Mouse (Mus musculus): ENCODE measurements around the gene Rac3.
A peak's percentile ranks its signal among the peaks of the same experiment; 100 is the strongest.
"Not testable (repeated sequence)": the region's sequence is repeated elsewhere in the genome, so short reads cannot be mapped to it uniquely, and the experiment has no call there.

Rac3 gene

GRCm38 (mm10) chr11:120729432-120730050 lies 8.3 kb downstream of the Rac3 start:
- DNase-seq, result peak; percentile 30

- no peak for DNase-seq
Observed at GRCm38 (mm10) chr11:120730331-120730870, 9.1 kb downstream of the Rac3 start.

GRCm38 (mm10) chr11:120731395-120731794 lies 10.1 kb downstream of the Rac3 start:
- no peak for DNase-seq

- no peak for DNase-seq
Observed at GRCm38 (mm10) chr11:120731858-120732680, 10.8 kb downstream of the Rac3 start, which contains the start of gene Cbr2. TSS of gene Cbr2 (minus strand) at chr11:120732114.

GRCm38 (mm10) chr11:120733521-120733920 lies 12.3 kb downstream of the Rac3 start:
- no peak for DNase-seq

GRCm38 (mm10) chr11:120736424-120736823 lies 15.2 kb downstream of the Rac3 start:
- DNase-seq, result no peak

GRCm38 (mm10) chr11:120740981-120741380 lies 19.7 kb downstream of the Rac3 start:
- no peak for DNase-seq

GRCm38 (mm10) chr11:120744121-120744701 lies 22.9 kb downstream of the Rac3 start:
- no peak for DNase-seq

- DNase-seq, result no peak
Observed at GRCm38 (mm10) chr11:120747974-120748373, 26.7 kb downstream of the Rac3 start.

GRCm38 (mm10) chr11:120749430-120749829 lies 28.2 kb downstream of the Rac3 start:
- DNase-seq, result no peak

GRCm38 (mm10) chr11:120751606-120752005 lies 30.3 kb downstream of the Rac3 start:
- DNase-seq, result no peak

GRCm38 (mm10) chr11:120760236-120760635 lies 39.0 kb downstream of the Rac3 start:
- DNase-seq, result no peak

GRCm38 (mm10) chr11:120761811-120762671 lies 40.8 kb downstream of the Rac3 start:
- no peak for DNase-seq

- not testable (repeated sequence) for DNase-seq
Observed at GRCm38 (mm10) chr11:120762672-120763041, 41.4 kb downstream of the Rac3 start, which contains the start of gene Hmga1b. TSS of gene Hmga1b (plus strand) at chr11:120762794.

- DNase-seq, result peak; percentile 18
Observed at GRCm38 (mm10) chr11:120763121-120763999, 42.1 kb downstream of the Rac3 start.

GRCm38 (mm10) chr11:120767023-120767422 lies 45.8 kb downstream of the Rac3 start:
- DNase-seq, result not testable (repeated sequence)

GRCm38 (mm10) chr11:120768206-120768605 lies 46.9 kb downstream of the Rac3 start:
- no peak for DNase-seq

- DNase-seq, result no peak
Observed at GRCm38 (mm10) chr11:120772749-120773148, 51.5 kb downstream of the Rac3 start.

Measured in cerebellum, adult 9-11 months (tissue).